In the genomic region with DNA sequence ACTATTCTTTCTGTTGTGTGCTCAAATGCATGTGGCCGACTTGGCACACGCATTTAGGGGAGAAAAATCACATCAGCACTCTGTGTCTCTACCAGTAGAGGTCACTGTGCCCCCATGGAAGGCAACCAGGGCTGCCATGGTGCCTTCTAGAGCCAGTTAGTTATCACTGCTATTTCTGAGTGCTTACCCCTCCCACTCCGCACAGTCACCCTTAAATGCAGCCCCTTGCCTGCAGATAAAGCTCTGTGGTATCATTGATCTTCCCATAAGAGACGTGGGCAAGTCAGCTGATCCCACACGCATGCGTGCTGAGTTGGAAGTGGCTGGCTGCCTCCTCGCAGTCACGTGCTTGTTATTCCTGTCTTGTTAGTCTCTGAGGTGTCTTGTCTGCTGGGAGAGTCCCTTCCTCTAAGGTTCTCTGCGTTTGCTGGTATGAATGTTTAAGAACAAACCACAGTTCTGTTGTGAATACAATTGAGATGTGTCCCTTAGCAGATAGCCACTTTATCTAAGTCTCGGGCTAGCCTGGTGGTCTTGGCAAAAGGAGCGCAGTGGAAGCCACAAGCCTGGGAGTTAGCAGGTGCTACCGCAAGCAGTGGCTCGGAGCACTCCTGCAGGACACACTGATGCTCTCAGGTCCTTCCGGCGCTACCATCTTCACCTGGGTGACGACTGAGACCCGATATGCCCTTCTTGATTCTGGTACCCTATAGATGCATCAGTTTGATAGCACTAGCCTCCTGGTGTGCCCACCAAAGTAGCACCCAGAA, we compare ENCODE assay signal across 8 mouse cellular contexts.
DNase-seq lines count a peak whose midpoint lies in the region; ATAC-seq lines count a peak whose summit lies in the region.

No protein-coding gene starts in this region.

- no peak overlapping the region for H3K4me3 ChIP-seq in midbrain, embryonic 14.5 days (replicated peaks; ENCODE audit: low read depth, low read length)
- no peak overlapping the region for H3K4me3 ChIP-seq in stomach, embryonic 14.5 days (ENCODE audit: low read depth, low read length)

- H3K27ac ChIP-seq in midbrain, embryonic 14.5 days (replicated peaks; ENCODE audit: low read depth, low read length) = no peak overlapping the region
- no peak overlapping the region for H3K27ac ChIP-seq in stomach, embryonic 14.5 days (ENCODE audit: low read length)

- no peaks in the 10 kb centered on the region for H3K4me1 ChIP-seq in midbrain, embryonic 14.5 days (ENCODE audit: control insufficient read depth, insufficient read depth, low read length)
- no peaks in the 10 kb centered on the region for H3K4me1 ChIP-seq in stomach, embryonic 14.5 days (ENCODE audit: control insufficient read depth, insufficient read depth, low read length)

- intact Hi-C loops in left cerebral cortex, postnatal 4 days (cut with DNase I) = no loop called here

- H3K9ac ChIP-seq in midbrain, embryonic 14.5 days (replicated peaks; ENCODE audit: low read length) = no peak overlapping the region
- H3K9ac ChIP-seq in stomach, embryonic 14.5 days (replicated peaks; ENCODE audit: low read depth, low read length) = no peak overlapping the region

- H3K27me3 ChIP-seq in midbrain, embryonic 14.5 days (ENCODE audit: control insufficient read depth, insufficient read depth, low read length) = no peaks in the 10 kb centered on the region
- no peaks in the 10 kb centered on the region for H3K27me3 ChIP-seq in stomach, embryonic 14.5 days (ENCODE audit: control insufficient read depth, insufficient read depth, low read length)

- no peak overlapping the region for H3K4me2 ChIP-seq in midbrain, embryonic 14.5 days (ENCODE audit: low read length)
- H3K4me2 ChIP-seq in stomach, embryonic 14.5 days (replicated peaks; ENCODE audit: low read depth, low read length) = no peak overlapping the region

- H3K9me3 ChIP-seq in midbrain, embryonic 14.5 days (ENCODE audit: control insufficient read depth, low read length) = no peaks in the 10 kb centered on the region
- H3K9me3 ChIP-seq in stomach, embryonic 14.5 days (ENCODE audit: control insufficient read depth, low read depth, low read length) = no peaks in the 10 kb centered on the region

- H3K36me3 ChIP-seq in midbrain, embryonic 14.5 days (ENCODE audit: control insufficient read depth, insufficient read depth, low read length) = peaks cover 9% of the 10 kb centered on the region; the same call in 1 of the 2 replicates
- peaks cover 6% of the 10 kb centered on the region for H3K36me3 ChIP-seq in stomach, embryonic 14.5 days (ENCODE audit: control insufficient read depth, insufficient read depth, low read length)

- WGBS in midbrain, embryonic 14.5 days = 79% methylated on average over 17 of the region's 17 CpGs
- WGBS in stomach, embryonic 14.5 days = 76% methylated on average over 17 of the region's 17 CpGs

- peak; percentile 30 for DNase-seq in urinary bladder, postnatal 14 days (ENCODE audit: low spot score)
- DNase-seq in urinary bladder, adult 18-20 months (ENCODE audit: low spot score in 2 of 2) = no peak
- peak; percentile 56 to 72 for DNase-seq in cerebellum, postnatal 25 days
- peak; percentile 34 to 47 for DNase-seq in frontal cortex, postnatal 25 days (ENCODE audit: low spot score in 2 of 2)
- DNase-seq in left cerebral cortex, postnatal 4 days = peak; percentile 62
- peak; percentile 87 for DNase-seq in midbrain, embryonic 14.5 days

- peak; percentile 72 for ATAC-seq in inflammation-experienced regulatory T-cells, adult 6 months
- ATAC-seq in midbrain, embryonic 14.5 days (ENCODE audit: low FRiP score, low TSS enrichment) = 0 out of 2 replicates have a peak, but pooled peaks have one; percentile 55
- peak; percentile 37; the same call in 1 of the 2 replicates for ATAC-seq in stomach, embryonic 14.5 days (ENCODE audit: insufficient number of reproducible peaks, insufficient read depth, low FRiP score, low read depth)

Comparison
In these comparisons a context has a peak if more than half of its experiments do, and no peak if none do; other contexts are left out.
1. DNase-seq: peak in urinary bladder, postnatal 14 days (single experiment), cerebellum, postnatal 25 days (2 of 2), frontal cortex, postnatal 25 days (2 of 2), left cerebral cortex, postnatal 4 days (single experiment) and midbrain, embryonic 14.5 days (single experiment); none in urinary bladder, adult 18-20 months (0 of 2).
2. Peak in every context shown above with its lines, with median percentiles within 50 percentile points of each other: ATAC-seq.